Mouse (Mus musculus): ENCODE results near the gene Sez6. TPM values are rescaled to one million over a fixed set of nuclear protein-coding genes. Genes with fewer than 3 reads are reported as not detected.

Sez6 gene
- polyA plus RNA-seq, 1 experiment from 2014 or later, result 146 TPM

DNA sequence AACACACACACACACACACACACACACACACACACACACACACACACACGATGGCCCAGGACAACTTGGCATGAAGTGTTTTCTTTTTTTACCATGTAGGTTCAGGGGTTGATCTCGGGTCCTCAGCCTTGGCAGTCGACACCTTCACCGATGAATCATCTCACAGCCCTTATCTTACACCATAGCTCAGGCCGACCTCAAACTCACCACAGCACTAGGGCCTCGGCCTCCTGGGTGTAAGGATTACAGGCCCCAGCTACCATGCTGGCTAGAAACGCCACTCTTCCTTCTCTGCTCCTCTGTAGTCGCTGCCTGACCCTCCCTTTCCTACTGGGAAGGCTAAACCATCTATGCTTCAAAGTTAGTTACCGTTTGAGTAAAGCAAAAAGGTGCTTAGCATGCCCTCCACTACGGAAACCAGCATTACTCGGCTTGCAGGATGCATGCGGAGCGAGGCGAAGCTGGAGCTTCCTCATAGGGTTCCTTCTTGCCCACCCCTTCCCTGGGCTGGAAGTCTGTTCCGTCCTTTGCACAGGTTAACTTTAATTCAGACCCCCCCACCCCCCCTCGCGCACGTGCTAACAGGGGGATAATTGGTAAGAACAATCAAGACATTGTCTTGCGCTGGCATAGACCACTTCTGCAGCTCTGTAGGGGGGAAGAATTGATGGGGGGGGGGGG lies 34.0 kb downstream of the Sez6 start:
- no peak for ATAC-seq
- Histone ChIP-seq H3K4me1 (ENCODE audit: control insufficient read depth, insufficient read depth, low read length) (peaks cover 28% of the 10 kb centered on the region), H3K9me3 (replicated peaks; ENCODE audit: control insufficient read depth, low read length, poor library complexity, severe bottlenecking) (no peaks in the 10 kb centered on the region), H3K4me3 (ENCODE audit: low read depth, low read length) (no peak overlapping the region), H3K27me3 (ENCODE audit: control insufficient read depth, insufficient read depth, low read depth, low read length) (no peaks in the 10 kb centered on the region), H3K27ac (ENCODE audit: low read length) (peak overlapping the region; percentile 6), H3K4me2 (ENCODE audit: low read length) (no peak overlapping the region; the same call in 1 of the 2 replicates), H3K36me3 (ENCODE audit: control insufficient read depth, insufficient read depth, low read length) (peaks cover 4% of the 10 kb centered on the region; the same call in 1 of the 2 replicates), H3K9ac (ENCODE audit: low read depth, low read length) (0 out of 2 replicates have a peak overlapping the region, but pooled peaks have one; percentile 49)
- WGBS, result 7% methylated on average over 19 of the region's 19 CpGs

DNA sequence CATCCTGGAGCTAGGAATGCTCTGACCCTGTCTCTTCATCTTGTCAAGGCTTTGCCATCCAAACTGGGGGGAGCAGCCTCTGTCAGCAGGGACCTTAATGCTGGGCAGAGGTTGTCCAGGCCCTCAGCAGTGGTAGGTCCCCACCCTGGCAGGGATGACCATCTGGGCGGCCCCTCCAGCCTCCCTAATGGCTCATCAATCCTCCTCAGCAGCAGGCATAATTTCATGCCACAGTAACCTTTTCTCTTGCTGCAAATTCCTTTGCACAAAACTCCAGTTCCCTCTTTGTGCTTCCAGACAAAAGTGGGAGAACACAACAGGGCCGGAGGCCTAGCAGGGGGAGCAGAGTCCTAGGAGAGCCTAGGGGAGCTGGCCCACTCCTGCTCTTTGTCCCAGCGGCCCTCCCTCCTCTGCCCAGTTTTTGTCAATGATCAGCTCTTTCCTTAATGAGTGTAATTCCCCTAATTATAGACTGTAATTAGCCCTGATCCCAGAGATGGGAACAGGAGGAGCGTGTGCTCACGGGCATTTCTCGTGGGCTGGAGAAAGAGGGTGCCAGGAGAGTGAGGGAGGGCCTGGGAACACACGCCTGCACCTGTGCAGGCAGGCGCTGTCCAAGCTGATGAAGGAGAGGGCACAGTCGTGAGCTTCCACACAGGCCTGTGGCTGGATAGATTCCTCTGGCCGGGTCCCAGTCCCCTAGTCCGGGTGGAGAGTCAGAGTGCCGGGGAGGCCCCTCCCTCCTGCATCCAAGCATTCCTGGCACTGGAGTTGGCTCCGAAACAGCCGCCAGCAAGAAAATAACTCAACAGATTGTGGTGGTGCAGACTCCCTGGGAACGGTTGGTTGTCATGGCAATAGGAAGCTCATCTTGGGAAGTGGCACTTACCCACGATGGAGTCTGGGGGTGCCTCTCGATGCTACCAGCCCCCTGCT lies 34.8 kb downstream of the Sez6 start:
- Histone ChIP-seq H3K4me1 (ENCODE audit: control insufficient read depth, insufficient read depth, low read length) (peaks cover 26% of the 10 kb centered on the region), H3K36me3 (ENCODE audit: control insufficient read depth, insufficient read depth, low read length) (peaks cover 6% of the 10 kb centered on the region; the same call in 1 of the 2 replicates), H3K4me3 (ENCODE audit: low read depth, low read length) (no peak overlapping the region), H3K4me2 (ENCODE audit: low read length) (no peak overlapping the region), H3K9me3 (replicated peaks; ENCODE audit: control insufficient read depth, low read length, poor library complexity, severe bottlenecking) (no peaks in the 10 kb centered on the region), H3K27ac (ENCODE audit: low read length) (peak overlapping the region; percentile 58), H3K27me3 (ENCODE audit: control insufficient read depth, insufficient read depth, low read depth, low read length) (no peaks in the 10 kb centered on the region), H3K9ac (ENCODE audit: low read depth, low read length) (0 out of 2 replicates have a peak overlapping the region, but pooled peaks have one; percentile 49)
- ATAC-seq, result peak; percentile 61
- WGBS, result 8% methylated on average over 17 of the region's 17 CpGs

DNA sequence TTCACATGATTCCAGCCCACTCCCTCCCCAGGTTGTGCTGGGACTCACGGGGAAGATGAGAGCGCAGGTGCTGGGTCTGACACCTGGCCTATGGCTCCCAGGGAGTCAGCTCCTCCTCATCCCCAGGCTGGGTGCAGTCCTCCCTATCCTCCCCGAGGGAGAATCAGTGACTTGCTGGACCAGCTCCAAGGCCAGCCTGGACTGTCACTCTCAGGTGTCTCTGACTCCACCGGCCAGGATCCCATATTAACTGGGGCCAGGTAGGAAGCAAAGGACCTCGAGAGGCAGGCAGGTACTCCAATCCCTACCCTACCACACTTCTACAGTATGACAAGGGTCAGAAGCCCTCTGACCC lies 35.4 kb downstream of the Sez6 start:
- Histone ChIP-seq H3K4me1 (ENCODE audit: control insufficient read depth, insufficient read depth, low read length) (peaks cover 24% of the 10 kb centered on the region), H3K9me3 (replicated peaks; ENCODE audit: control insufficient read depth, low read length, poor library complexity, severe bottlenecking) (no peaks in the 10 kb centered on the region), H3K4me3 (ENCODE audit: low read depth, low read length) (no peak overlapping the region), H3K4me2 (ENCODE audit: low read length) (no peak overlapping the region), H3K27me3 (ENCODE audit: control insufficient read depth, insufficient read depth, low read depth, low read length) (no peaks in the 10 kb centered on the region), H3K9ac (ENCODE audit: low read depth, low read length) (0 out of 2 replicates have a peak overlapping the region, but pooled peaks have one; percentile 21), H3K27ac (ENCODE audit: low read length) (peak overlapping the region; percentile 58), H3K36me3 (ENCODE audit: control insufficient read depth, insufficient read depth, low read length) (peaks cover 6% of the 10 kb centered on the region; the same call in 1 of the 2 replicates)
- ATAC-seq, result peak; percentile 44; the same call in 1 of the 2 replicates
- 43% methylated on average over 5 of the region's 5 CpGs for WGBS

DNA sequence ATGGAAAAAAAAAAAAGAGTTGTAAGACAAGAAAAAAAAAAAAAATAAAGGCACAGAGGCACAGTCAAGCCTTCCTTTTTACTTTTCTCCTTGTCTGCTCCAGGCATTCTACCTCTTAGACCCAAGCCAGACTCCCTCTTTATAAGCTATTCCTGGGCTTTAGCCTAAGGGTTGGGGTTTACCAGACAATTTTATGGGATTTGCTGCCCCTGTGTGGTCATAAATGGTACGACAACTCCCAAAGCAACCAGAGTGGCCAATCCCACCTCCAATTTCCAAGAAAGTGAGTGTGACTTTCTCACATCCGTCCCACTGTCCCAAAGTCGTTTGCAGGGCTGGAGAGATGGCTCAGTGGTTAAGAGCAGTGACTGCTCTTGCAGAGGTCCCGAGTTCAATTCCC lies 36.5 kb downstream of the Sez6 start:
- Histone ChIP-seq H3K4me1 (ENCODE audit: control insufficient read depth, insufficient read depth, low read length) (peaks cover 24% of the 10 kb centered on the region), H3K36me3 (ENCODE audit: control insufficient read depth, insufficient read depth, low read length) (peaks cover 6% of the 10 kb centered on the region; the same call in 1 of the 2 replicates), H3K27ac (ENCODE audit: low read length) (no peak overlapping the region), H3K9me3 (replicated peaks; ENCODE audit: control insufficient read depth, low read length, poor library complexity, severe bottlenecking) (no peaks in the 10 kb centered on the region), H3K4me2 (ENCODE audit: low read length) (no peak overlapping the region), H3K4me3 (ENCODE audit: low read depth, low read length) (no peak overlapping the region), H3K9ac (ENCODE audit: low read depth, low read length) (no peak overlapping the region), H3K27me3 (ENCODE audit: control insufficient read depth, insufficient read depth, low read depth, low read length) (no peaks in the 10 kb centered on the region)
- ATAC-seq, result peak; percentile 66; the same call in 1 of the 2 replicates
- WGBS, result under 1% methylated on average over 4 of the region's 4 CpGs

DNA sequence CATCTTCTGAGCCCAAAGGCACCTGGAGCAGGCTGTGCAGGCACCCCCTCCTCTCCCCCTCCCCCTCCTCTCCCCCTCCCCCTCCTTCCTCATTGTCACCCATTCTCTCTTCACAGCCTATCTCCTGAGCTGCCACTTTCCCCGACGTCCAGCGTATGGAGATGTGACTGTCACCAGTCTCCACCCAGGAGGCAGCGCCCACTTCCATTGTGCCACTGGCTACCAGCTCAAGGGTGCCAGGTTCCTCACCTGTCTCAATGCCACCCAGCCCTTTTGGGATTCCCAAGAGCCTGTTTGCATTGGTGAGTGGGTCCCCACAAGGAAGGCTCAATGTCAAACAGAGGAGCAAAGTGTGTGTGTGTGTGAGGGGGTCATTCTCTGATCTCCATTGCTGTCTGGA lies 38.2 kb downstream of the Sez6 start:
- Histone ChIP-seq H3K27ac (ENCODE audit: low read length) (no peak overlapping the region), H3K4me3 (ENCODE audit: low read depth, low read length) (no peak overlapping the region), H3K36me3 (ENCODE audit: control insufficient read depth, insufficient read depth, low read length) (peaks cover 11% of the 10 kb centered on the region; the same call in 1 of the 2 replicates), H3K9ac (ENCODE audit: low read depth, low read length) (no peak overlapping the region), H3K4me2 (ENCODE audit: low read length) (no peak overlapping the region), H3K27me3 (ENCODE audit: control insufficient read depth, insufficient read depth, low read depth, low read length) (0 out of 2 replicates have a peak, but pooled peaks cover 1% of the 10 kb centered on the region), H3K4me1 (ENCODE audit: control insufficient read depth, insufficient read depth, low read length) (peaks cover 24% of the 10 kb centered on the region), H3K9me3 (replicated peaks; ENCODE audit: control insufficient read depth, low read length, poor library complexity, severe bottlenecking) (no peaks in the 10 kb centered on the region)
- WGBS, result 75% methylated on average over 4 of the region's 4 CpGs
- ATAC-seq, result no peak

DNA sequence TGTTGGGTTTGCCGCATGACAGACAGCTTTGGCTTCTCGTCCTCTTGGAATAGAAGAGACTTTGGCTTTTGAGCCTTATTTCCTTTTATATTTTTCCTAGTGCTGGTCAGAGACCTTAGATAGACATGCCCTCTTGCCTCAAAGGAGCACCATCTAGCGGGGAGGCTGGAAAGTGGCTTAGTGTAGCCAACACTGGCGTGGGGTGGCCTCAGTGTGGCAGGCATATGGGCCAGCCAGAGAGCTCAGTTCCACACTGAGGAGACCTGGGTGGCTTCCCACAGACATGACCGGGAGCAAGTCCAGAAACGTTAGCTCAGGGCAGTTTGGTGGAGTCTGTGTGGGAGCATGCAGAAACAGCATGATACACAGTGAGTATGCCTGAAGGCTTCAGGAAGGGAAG lies 40.1 kb downstream of the Sez6 start:
- no peak overlapping the region for H3K9ac ChIP-seq (ENCODE audit: low read depth, low read length)
- 0 out of 2 replicates have a peak, but pooled peaks cover 3% of the 10 kb centered on the region for H3K27me3 ChIP-seq (ENCODE audit: control insufficient read depth, insufficient read depth, low read depth, low read length)
- peaks cover 13% of the 10 kb centered on the region; the same call in 1 of the 2 replicates for H3K36me3 ChIP-seq (ENCODE audit: control insufficient read depth, insufficient read depth, low read length)
- no peaks in the 10 kb centered on the region for H3K9me3 ChIP-seq (replicated peaks; ENCODE audit: control insufficient read depth, low read length, poor library complexity, severe bottlenecking)
- H3K4me1 ChIP-seq (ENCODE audit: control insufficient read depth, insufficient read depth, low read length), result peaks cover 10% of the 10 kb centered on the region
- no peak overlapping the region for H3K27ac ChIP-seq (ENCODE audit: low read length)
- H3K4me3 ChIP-seq (ENCODE audit: low read depth, low read length), result no peak overlapping the region
- WGBS, result 83% methylated on average over 6 of the region's 6 CpGs
- no peak overlapping the region for H3K4me2 ChIP-seq (ENCODE audit: low read length)
- no peak for ATAC-seq

DNA sequence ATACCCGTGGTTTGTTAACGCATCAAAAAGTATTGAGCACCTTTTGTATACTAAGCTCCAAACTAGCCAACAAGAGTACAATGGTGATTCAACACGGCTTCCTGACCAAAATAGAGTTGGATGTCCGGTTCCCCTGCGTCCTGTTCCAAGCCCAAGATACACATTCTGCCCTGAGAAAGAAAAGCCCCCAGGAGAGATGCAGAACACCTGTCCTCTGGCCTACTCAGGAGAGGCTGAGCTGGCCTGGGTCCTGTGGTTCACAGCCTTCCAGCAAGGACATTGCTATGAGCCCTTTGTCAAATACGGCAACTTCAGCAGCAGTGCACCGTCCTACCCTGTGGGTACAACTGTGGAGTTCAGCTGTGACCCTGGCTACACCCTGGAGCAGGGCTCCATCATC lies 42.9 kb downstream of the Sez6 start:
- ATAC-seq, result no peak
- Histone ChIP-seq H3K36me3 (ENCODE audit: control insufficient read depth, insufficient read depth, low read length) (peaks cover 20% of the 10 kb centered on the region), H3K4me2 (ENCODE audit: low read length) (no peak overlapping the region), H3K4me1 (ENCODE audit: control insufficient read depth, insufficient read depth, low read length) (no peaks in the 10 kb centered on the region), H3K27me3 (ENCODE audit: control insufficient read depth, insufficient read depth, low read depth, low read length) (0 out of 2 replicates have a peak, but pooled peaks cover 3% of the 10 kb centered on the region), H3K27ac (ENCODE audit: low read length) (no peak overlapping the region), H3K9ac (ENCODE audit: low read depth, low read length) (no peak overlapping the region), H3K9me3 (replicated peaks; ENCODE audit: control insufficient read depth, low read length, poor library complexity, severe bottlenecking) (no peaks in the 10 kb centered on the region), H3K4me3 (ENCODE audit: low read depth, low read length) (no peak overlapping the region)
- WGBS, result 92% methylated on average over 7 of the region's 7 CpGs

DNA sequence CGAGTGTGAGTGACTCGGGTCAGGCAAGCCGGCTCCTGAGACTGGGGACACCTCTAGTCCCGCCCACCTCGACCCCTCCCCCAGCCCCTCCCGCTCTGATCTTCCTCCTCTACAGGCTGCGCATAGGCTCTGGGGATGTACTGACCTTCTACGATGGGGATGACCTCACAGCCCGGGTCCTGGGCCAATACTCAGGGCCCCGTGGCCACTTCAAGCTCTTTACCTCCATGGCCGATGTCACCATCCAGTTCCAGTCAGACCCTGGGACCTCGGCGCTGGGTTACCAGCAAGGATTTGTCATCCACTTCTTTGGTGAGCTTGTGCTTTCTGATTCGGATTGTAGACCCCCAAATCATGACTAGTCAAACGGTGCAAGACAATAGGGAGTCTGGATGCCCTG lies 43.7 kb downstream of the Sez6 start:
- peaks cover 18% of the 10 kb centered on the region for H3K36me3 ChIP-seq (ENCODE audit: control insufficient read depth, insufficient read depth, low read length)
- ATAC-seq, result no peak
- H3K9ac ChIP-seq (ENCODE audit: low read depth, low read length), result no peak overlapping the region
- H3K9me3 ChIP-seq (replicated peaks; ENCODE audit: control insufficient read depth, low read length, poor library complexity, severe bottlenecking), result no peaks in the 10 kb centered on the region
- no peak overlapping the region for H3K4me2 ChIP-seq (ENCODE audit: low read length)
- no peak overlapping the region for H3K4me3 ChIP-seq (ENCODE audit: low read depth, low read length)
- 52% methylated on average over 14 of the region's 15 CpGs for WGBS
- H3K4me1 ChIP-seq (ENCODE audit: control insufficient read depth, insufficient read depth, low read length), result no peaks in the 10 kb centered on the region
- 0 out of 2 replicates have a peak, but pooled peaks cover 3% of the 10 kb centered on the region for H3K27me3 ChIP-seq (ENCODE audit: control insufficient read depth, insufficient read depth, low read depth, low read length)
- H3K27ac ChIP-seq (ENCODE audit: low read length), result no peak overlapping the region
